Comparison of ENCODE assay signal across 22 mouse cellular contexts in genomic region chr10:106015965-106016364, GRCm38 (mm10).
A peak's percentile ranks its signal among the peaks of the same experiment; 100 is the strongest.
DNase-seq lines count a peak whose midpoint lies in the region; ATAC-seq and TF ChIP-seq lines count a peak whose summit lies in the region.
"Had no signal": no experiment of that assay in that cellular context is flagged by ENCODE, and none has a peak within 500 bp of the region (broad histone marks: within the 10 kb centered on the region; RNA-seq: fewer than 3 reads in every experiment).

No protein-coding gene starts in this region.

- H3K4me3 ChIP-seq in intestine, embryonic 15.5 days (replicated peaks), result no peak overlapping the region
- H3K4me3 ChIP-seq in intestine, postnatal 0 days (ENCODE audit: low read depth, low read length), result no peak overlapping the region
- H3K4me3 ChIP-seq in intestine, embryonic 16.5 days (ENCODE audit: low read length), result no peak overlapping the region

- no peak overlapping the region for H3K27ac ChIP-seq in intestine, embryonic 15.5 days
- H3K27ac ChIP-seq in intestine, postnatal 0 days (ENCODE audit: low read depth, low read length), result no peak overlapping the region
- no peak overlapping the region for H3K27ac ChIP-seq in intestine, embryonic 16.5 days (ENCODE audit: low read length)

- no peak overlapping the region for H3K4me2 ChIP-seq in intestine, embryonic 15.5 days (replicated peaks)
- H3K4me2 ChIP-seq in intestine, postnatal 0 days (replicated peaks; ENCODE audit: low read depth), result no peak overlapping the region
- H3K4me2 ChIP-seq in intestine, embryonic 16.5 days (ENCODE audit: low read depth, low read length), result no peak overlapping the region

- TF ChIP-seq CTCF in intestine, postnatal 0 days (IDR thresholded peaks at IDR 0.05; ENCODE audit: low read depth), result no peak

- no peak overlapping the region for H3K9ac ChIP-seq in intestine, embryonic 15.5 days
- H3K9ac ChIP-seq in intestine, postnatal 0 days (ENCODE audit: low read depth, low read length), result no peak overlapping the region
- H3K9ac ChIP-seq in intestine, embryonic 16.5 days (ENCODE audit: low read depth, low read length), result no peak overlapping the region

- no peaks in the 10 kb centered on the region for H3K9me3 ChIP-seq in intestine, embryonic 15.5 days
- H3K9me3 ChIP-seq in intestine, postnatal 0 days (ENCODE audit: control insufficient read depth), result no peaks in the 10 kb centered on the region
- H3K9me3 ChIP-seq in intestine, embryonic 16.5 days (ENCODE audit: control insufficient read depth, low read length), result no peaks in the 10 kb centered on the region
- H3K9me3 ChIP-seq: G1E had no signal

- peak; percentile 53; the same call in 1 of the 2 replicates for ATAC-seq in intestine, embryonic 15.5 days
- ATAC-seq in intestine, postnatal 0 days, result no peak
- peak; percentile 61 for ATAC-seq in intestine, embryonic 16.5 days
- ATAC-seq: activated CD4-positive, CD25-positive, alpha-beta regulatory T cell, adult 4 months; CD4-positive, CD25-positive, alpha-beta regulatory T cell, adult 4 months; Patski had no signal

- H3K36me3 ChIP-seq in intestine, embryonic 15.5 days, result no peaks in the 10 kb centered on the region
- H3K36me3 ChIP-seq in intestine, postnatal 0 days (ENCODE audit: control insufficient read depth, insufficient read depth), result no peaks in the 10 kb centered on the region
- no peaks in the 10 kb centered on the region for H3K36me3 ChIP-seq in intestine, embryonic 16.5 days (ENCODE audit: control insufficient read depth, insufficient read depth, low read length)
- H3K36me3 ChIP-seq: G1E had no signal

- DNase-seq in ZHBTc4 (ENCODE audit: low read depth, low spot score), result peak; percentile 25
- DNase-seq in retina, embryonic 14.5 days (ENCODE audit: low spot score), result no peak
- DNase-seq in left cerebral cortex, adult 11 months (ENCODE audit: low spot score), result no peak
- DNase-seq: adrenal gland, adult 2 months; adrenal gland, adult 8-10 months; adrenal gland, postnatal 10 days; adrenal gland, postnatal 14 days; adrenal gland, postnatal 25 days; adrenal gland, postnatal 36 days; B cell, adult 2 months; cerebellum, adult 11 months; cerebellum, adult 11-12 months; cerebellum, adult 18-20 months; cerebellum, adult 2 months had no signal

- WGBS in intestine, embryonic 15.5 days, result 85% methylated on average over 1 of the region's 1 CpGs
- WGBS in intestine, postnatal 0 days, result 86% methylated on average over 1 of the region's 1 CpGs
- 77% methylated on average over 1 of the region's 1 CpGs for WGBS in intestine, embryonic 16.5 days

- H3K4me1 ChIP-seq in intestine, embryonic 15.5 days (replicated peaks), result no peaks in the 10 kb centered on the region
- no peaks in the 10 kb centered on the region for H3K4me1 ChIP-seq in intestine, postnatal 0 days (replicated peaks; ENCODE audit: control insufficient read depth, insufficient read depth, low read length)
- H3K4me1 ChIP-seq in intestine, embryonic 16.5 days (ENCODE audit: control insufficient read depth, insufficient read depth, low read length), result no peaks in the 10 kb centered on the region

- no peaks in the 10 kb centered on the region for H3K27me3 ChIP-seq in intestine, embryonic 15.5 days (replicated peaks)
- no peaks in the 10 kb centered on the region for H3K27me3 ChIP-seq in intestine, postnatal 0 days (replicated peaks; ENCODE audit: control insufficient read depth, insufficient read depth, low read length)
- H3K27me3 ChIP-seq in intestine, embryonic 16.5 days (replicated peaks; ENCODE audit: control insufficient read depth, insufficient read depth, low read length), result no peaks in the 10 kb centered on the region
- H3K27me3 ChIP-seq: CH12.LX, Patski had no signal
